In genomic region chr6:16668004-16668403, GRCm38 (mm10) we compare ENCODE assay signal across 9 mouse cellular contexts.
A peak's percentile ranks its signal among the peaks of the same experiment; 100 is the strongest.
DNase-seq lines count a peak whose midpoint lies in the region; ATAC-seq and TF ChIP-seq lines count a peak whose summit lies in the region.
"Had no signal": no experiment of that assay in that cellular context is flagged by ENCODE, and none has a peak within 500 bp of the region (broad histone marks: within the 10 kb centered on the region; RNA-seq: fewer than 3 reads in every experiment).

No protein-coding gene starts in this region.

- H3K27me3 ChIP-seq in kidney, adult 2 months (replicated peaks; ENCODE audit: control insufficient read depth, insufficient read depth, low read length): no peaks in the 10 kb centered on the region
- no peaks in the 10 kb centered on the region for H3K27me3 ChIP-seq in hindbrain, postnatal 0 days (ENCODE audit: insufficient read depth, low read length)
- H3K27me3 ChIP-seq in midbrain, embryonic 16.5 days (ENCODE audit: control insufficient read depth, insufficient read depth, low read depth, low read length): no peaks in the 10 kb centered on the region
- H3K27me3 ChIP-seq: liver, embryonic 13.5 days had no signal

- H3K4me3 ChIP-seq in kidney, adult 2 months (ENCODE audit: insufficient read depth, low read depth, low read length): no peak overlapping the region
- no peak overlapping the region for H3K4me3 ChIP-seq in hindbrain, postnatal 0 days (ENCODE audit: low read length)
- H3K4me3 ChIP-seq in midbrain, embryonic 16.5 days (ENCODE audit: low read depth, low read length): no peak overlapping the region
- H3K4me3 ChIP-seq: liver, embryonic 13.5 days had no signal

- 0 out of 2 replicates have a peak, but pooled peaks have one; percentile 21 for ATAC-seq in hindbrain, postnatal 0 days
- ATAC-seq in midbrain, embryonic 16.5 days: peak; percentile 80
- no peak for ATAC-seq in CD4-positive, CD25-positive, alpha-beta regulatory T cell, adult 4 months

- no peaks in the 10 kb centered on the region for H3K4me1 ChIP-seq in kidney, adult 2 months (ENCODE audit: control insufficient read depth, insufficient read depth, low read length)
- H3K4me1 ChIP-seq in hindbrain, postnatal 0 days (ENCODE audit: insufficient read depth, low read length): no peaks in the 10 kb centered on the region
- no peaks in the 10 kb centered on the region for H3K4me1 ChIP-seq in midbrain, embryonic 16.5 days (ENCODE audit: control insufficient read depth, insufficient read depth, low read length)
- H3K4me1 ChIP-seq: liver, embryonic 13.5 days had no signal

- no peak overlapping the region for H3K9ac ChIP-seq in hindbrain, postnatal 0 days (replicated peaks; ENCODE audit: low read length)
- H3K9ac ChIP-seq in midbrain, embryonic 16.5 days (ENCODE audit: low read depth, low read length): no peak overlapping the region
- H3K9ac ChIP-seq: liver, embryonic 13.5 days had no signal

- H3K36me3 ChIP-seq in kidney, adult 2 months (ENCODE audit: control insufficient read depth, insufficient read depth, low read length): no peaks in the 10 kb centered on the region
- no peaks in the 10 kb centered on the region for H3K36me3 ChIP-seq in hindbrain, postnatal 0 days (ENCODE audit: insufficient read depth, low read length)
- H3K36me3 ChIP-seq in midbrain, embryonic 16.5 days (ENCODE audit: control insufficient read depth, insufficient read depth, low read length): no peaks in the 10 kb centered on the region
- H3K36me3 ChIP-seq: liver, embryonic 13.5 days had no signal

- H3K27ac ChIP-seq in kidney, adult 2 months (ENCODE audit: insufficient read depth, low read depth, low read length): no peak overlapping the region
- H3K27ac ChIP-seq in hindbrain, postnatal 0 days: no peak overlapping the region
- no peak overlapping the region for H3K27ac ChIP-seq in midbrain, embryonic 16.5 days (ENCODE audit: low read length)
- H3K27ac ChIP-seq: liver, embryonic 13.5 days had no signal

- H3K4me2 ChIP-seq in hindbrain, postnatal 0 days (ENCODE audit: low read depth, low read length): no peak overlapping the region
- H3K4me2 ChIP-seq in midbrain, embryonic 16.5 days (ENCODE audit: low read length): no peak overlapping the region
- H3K4me2 ChIP-seq: liver, embryonic 13.5 days had no signal

- peak; percentile 9 for DNase-seq in kidney, adult 2 months
- DNase-seq in kidney, adult 18-20 months: no peak
- DNase-seq in embryo, embryonic 10.5 days (ENCODE audit: low spot score): peak; percentile 84
- DNase-seq in hindbrain, postnatal 0 days (ENCODE audit: low spot score): peak; percentile 52
- DNase-seq in urinary bladder, postnatal 14 days (ENCODE audit: low spot score): no peak
- no peak for DNase-seq in urinary bladder, postnatal 4 days (ENCODE audit: low spot score in 2 of 2)
- DNase-seq: liver, embryonic 13.5 days had no signal

- TF ChIP-seq CTCF in kidney, adult 2 months (conservative IDR thresholded peaks at IDR 0.05; ENCODE audit: insufficient read depth, insufficient read length, low read depth, low read length): peak; percentile 44; the same call in 1 of the 2 replicates
- peak; percentile 45 for TF ChIP-seq CTCF in hindbrain, postnatal 0 days (IDR thresholded peaks at IDR 0.05; ENCODE audit: low read depth)

- H3K9me3 ChIP-seq in hindbrain, postnatal 0 days (ENCODE audit: low read length): peaks cover 5% of the 10 kb centered on the region; the same call in 1 of the 2 replicates
- H3K9me3 ChIP-seq in midbrain, embryonic 16.5 days (replicated peaks; ENCODE audit: control insufficient read depth, low read length, poor library complexity, severe bottlenecking): 0 out of 2 replicates have a peak, but pooled peaks cover 3% of the 10 kb centered on the region
- H3K9me3 ChIP-seq: liver, embryonic 13.5 days had no signal

- no peak for TF ChIP-seq POLR2A in kidney, adult 2 months (IDR thresholded peaks at IDR 0.05; ENCODE audit: low read depth, low read length)

- WGBS in kidney, adult 2 months: 4% methylated on average over 2 of the region's 2 CpGs
- WGBS in hindbrain, postnatal 0 days: 0% methylated on average over 2 of the region's 2 CpGs
- 0% methylated on average over 2 of the region's 2 CpGs for WGBS in midbrain, embryonic 16.5 days

Comparison
In these comparisons a context has a peak if more than half of its experiments do, and no peak if none do; other contexts are left out.
1. DNase-seq: peak in kidney, adult 2 months (single experiment), embryo, embryonic 10.5 days (single experiment) and hindbrain, postnatal 0 days (single experiment); none in kidney, adult 18-20 months (single experiment), urinary bladder, postnatal 14 days (single experiment) and urinary bladder, postnatal 4 days (0 of 2).